10 mouse cellular contexts compared by ENCODE assay signal in the genomic region with DNA sequence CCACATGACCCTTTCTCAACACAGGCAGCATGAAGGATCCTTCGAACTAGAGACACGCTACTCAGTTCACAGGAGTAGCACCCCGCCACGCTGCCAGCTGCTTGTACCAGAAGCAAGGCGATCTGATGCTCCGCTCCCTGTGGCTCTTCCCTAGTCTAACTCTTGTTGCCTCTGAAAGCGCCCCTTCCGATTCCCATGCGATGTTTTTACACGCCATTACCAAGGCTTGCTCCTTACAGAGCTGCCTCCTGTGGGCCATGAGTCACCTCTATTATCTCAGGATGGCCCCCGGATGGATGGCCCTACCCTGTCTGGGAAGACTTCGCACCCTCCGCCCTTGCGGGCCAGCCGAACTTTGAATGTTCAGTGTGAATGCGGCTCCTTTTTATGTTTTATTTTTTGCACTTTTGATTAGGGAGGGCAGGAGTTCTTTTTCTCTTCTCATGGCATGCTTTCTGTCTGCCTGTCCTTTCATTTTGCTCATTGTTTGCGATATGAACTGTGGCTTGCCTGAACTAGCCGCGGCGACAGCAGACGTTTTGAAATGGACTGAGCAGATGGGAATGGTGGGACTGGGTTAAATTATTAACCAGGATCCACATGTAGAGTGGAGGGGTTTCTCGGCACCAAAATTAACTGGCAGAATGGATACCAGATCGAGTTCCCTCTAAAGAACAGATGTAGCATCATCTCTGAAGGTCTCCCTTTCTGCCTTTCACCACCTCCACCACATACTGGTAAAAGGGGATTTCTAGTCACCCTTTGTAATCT.
DNase-seq lines count a peak whose midpoint lies in the region; ATAC-seq lines count a peak whose summit lies in the region.
"Had no signal": no experiment of that assay in that cellular context is flagged by ENCODE, and none has a peak within 500 bp of the region (broad histone marks: within the 10 kb centered on the region; RNA-seq: fewer than 3 reads in every experiment).

No protein-coding gene starts in this region.

- H3K27ac ChIP-seq in kidney, embryonic 15.5 days = peak overlapping the region; percentile 41; the same call in 1 of the 2 replicates
- peak overlapping the region; percentile 32; the same call in 1 of the 2 replicates for H3K27ac ChIP-seq in hindbrain, embryonic 11.5 days (ENCODE audit: low read depth, low read length)
- peak overlapping the region; percentile 1; the same call in 1 of the 2 replicates for H3K27ac ChIP-seq in neural tube, embryonic 12.5 days

- H3K4me3 ChIP-seq in kidney, embryonic 15.5 days (replicated peaks) = no peak overlapping the region
- H3K4me3 ChIP-seq in hindbrain, embryonic 11.5 days (ENCODE audit: low read depth, low read length) = no peak overlapping the region
- H3K4me3 ChIP-seq in neural tube, embryonic 12.5 days = no peak overlapping the region
- H3K4me3 ChIP-seq: myocyte had no signal

- H3K9ac ChIP-seq in kidney, embryonic 15.5 days = no peak overlapping the region
- no peak overlapping the region for H3K9ac ChIP-seq in hindbrain, embryonic 11.5 days (ENCODE audit: low read depth, low read length)
- no peak overlapping the region for H3K9ac ChIP-seq in neural tube, embryonic 12.5 days

- no peaks in the 10 kb centered on the region for H3K9me3 ChIP-seq in kidney, embryonic 15.5 days (replicated peaks)
- no peaks in the 10 kb centered on the region for H3K9me3 ChIP-seq in hindbrain, embryonic 11.5 days (ENCODE audit: control insufficient read depth, low read length)
- H3K9me3 ChIP-seq in neural tube, embryonic 12.5 days = no peaks in the 10 kb centered on the region

- ATAC-seq in kidney, embryonic 15.5 days (replicated peaks; ENCODE audit: low FRiP score) = peak; percentile 63; the same call in 1 of the 2 replicates
- ATAC-seq in hindbrain, embryonic 11.5 days (ENCODE audit: low FRiP score) = peak; percentile 58; the same call in 1 of the 2 replicates
- peak; percentile 34; the same call in 1 of the 2 replicates for ATAC-seq in neural tube, embryonic 12.5 days (ENCODE audit: low FRiP score, low read depth)
- ATAC-seq: Patski had no signal

- H3K36me3 ChIP-seq in kidney, embryonic 15.5 days = no peaks in the 10 kb centered on the region
- H3K36me3 ChIP-seq in hindbrain, embryonic 11.5 days (ENCODE audit: control insufficient read depth, insufficient read depth, low read length) = no peaks in the 10 kb centered on the region
- no peaks in the 10 kb centered on the region for H3K36me3 ChIP-seq in neural tube, embryonic 12.5 days

- 71% methylated on average over 23 of the region's 23 CpGs for WGBS in kidney, embryonic 15.5 days
- 49% methylated on average over 23 of the region's 23 CpGs for WGBS in hindbrain, embryonic 11.5 days
- 48% methylated on average over 23 of the region's 23 CpGs for WGBS in neural tube, embryonic 12.5 days

- H3K4me2 ChIP-seq in kidney, embryonic 15.5 days = peak overlapping the region; percentile 39
- H3K4me2 ChIP-seq in hindbrain, embryonic 11.5 days (replicated peaks; ENCODE audit: low read depth, low read length) = peak overlapping the region; percentile 1; the same call in 1 of the 2 replicates
- peak overlapping the region; percentile 22 for H3K4me2 ChIP-seq in neural tube, embryonic 12.5 days (replicated peaks)

- peaks cover 18% of the 10 kb centered on the region for H3K4me1 ChIP-seq in kidney, embryonic 15.5 days
- H3K4me1 ChIP-seq in hindbrain, embryonic 11.5 days (replicated peaks; ENCODE audit: control insufficient read depth, insufficient read depth, low read length) = peaks cover 1% of the 10 kb centered on the region; the same call in 1 of the 2 replicates
- H3K4me1 ChIP-seq in neural tube, embryonic 12.5 days = peaks cover 25% of the 10 kb centered on the region

- no peaks in the 10 kb centered on the region for H3K27me3 ChIP-seq in kidney, embryonic 15.5 days
- H3K27me3 ChIP-seq in hindbrain, embryonic 11.5 days (ENCODE audit: control insufficient read depth, insufficient read depth, low read length) = no peaks in the 10 kb centered on the region
- no peaks in the 10 kb centered on the region for H3K27me3 ChIP-seq in neural tube, embryonic 12.5 days (replicated peaks)
- H3K27me3 ChIP-seq: Patski had no signal

- DNase-seq in kidney, postnatal 36 days = no peak
- peak; percentile 18 for DNase-seq in brain, adult 2 months (ENCODE audit: low read depth, low spot score)
- peak; percentile 22 for DNase-seq in hindbrain, embryonic 11.5 days (ENCODE audit: low spot score)
- DNase-seq in thymus, postnatal 25 days = no peak
- no peak for DNase-seq in adrenal gland, postnatal 14 days
- DNase-seq: kidney, adult 18-20 months had no signal

Comparison
In these comparisons a context has a peak if more than half of its experiments do, and no peak if none do; other contexts are left out.
1. DNase-seq: peak in brain, adult 2 months (single experiment) and hindbrain, embryonic 11.5 days (single experiment); none in kidney, postnatal 36 days (0 of 2), thymus, postnatal 25 days (single experiment) and adrenal gland, postnatal 14 days (single experiment).
2. Peak in every context shown above with its lines, with median percentiles within 50 percentile points of each other: ATAC-seq, H3K27ac ChIP-seq and H3K4me2 ChIP-seq.